Mouse (Mus musculus) monocyte, adult 2 months (primary cell): Measurements from ENCODE around the gene Mapk10.

Source experiments
- DNase-seq, 2 experiments: peaks; one replicate each; pipeline ENCODE4 v3.0.0; 2022; ENCODE audit warnings: low spot score in 2 of 2, low read depth in 1 of 2

Mapk10 gene

GRCm38 (mm10) chr5:103071006-103071612 is 140.0 kb downstream of the Mapk10 start:
- no peak for DNase-seq

GRCm38 (mm10) chr5:103050319-103050916 is 160.7 kb downstream of the Mapk10 start:
- DNase-seq, result no peak

DNA sequence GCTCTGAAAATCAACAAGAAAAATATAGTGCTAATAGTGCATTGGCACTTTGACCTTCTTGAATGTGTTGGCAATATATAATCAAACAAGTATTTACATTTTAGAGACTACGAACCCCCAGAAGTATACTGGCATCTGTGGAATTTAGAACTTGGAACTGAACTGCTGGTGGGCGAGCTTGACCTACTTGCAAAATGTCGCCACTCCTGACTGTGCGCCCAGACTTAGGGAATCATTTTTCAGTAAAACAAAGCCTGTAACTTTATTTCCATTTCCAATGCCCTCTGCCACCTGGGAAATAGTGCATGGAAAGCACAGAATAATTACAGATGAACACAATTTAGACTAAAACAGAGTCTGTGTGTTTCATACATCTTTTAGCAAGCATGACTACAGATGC is 163.1 kb downstream of the Mapk10 start:
- DNase-seq, result no peak

DNA sequence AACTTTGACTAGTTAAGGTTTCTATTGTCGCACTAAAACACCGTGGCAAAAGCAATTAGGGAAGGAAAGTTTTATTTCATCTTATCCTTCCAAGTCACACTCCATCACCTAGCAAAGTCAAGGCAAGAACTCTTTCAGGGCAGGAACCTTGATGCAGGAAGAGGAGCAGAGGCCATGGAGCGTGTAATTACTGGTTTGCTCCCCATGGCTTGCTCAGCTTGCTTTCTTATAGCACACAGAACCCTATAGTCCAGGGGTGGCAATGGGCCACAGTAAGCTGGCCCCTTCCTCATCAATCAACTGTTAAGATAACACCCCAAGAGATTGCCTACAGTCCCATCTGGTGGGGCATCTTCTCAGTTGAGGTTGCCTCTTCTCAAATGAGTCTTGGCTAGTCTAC is 173.4 kb downstream of the Mapk10 start:
- no peak for DNase-seq

GRCm38 (mm10) chr5:103028940-103029621 is 182.1 kb downstream of the Mapk10 start:
- DNase-seq, result no peak

DNA sequence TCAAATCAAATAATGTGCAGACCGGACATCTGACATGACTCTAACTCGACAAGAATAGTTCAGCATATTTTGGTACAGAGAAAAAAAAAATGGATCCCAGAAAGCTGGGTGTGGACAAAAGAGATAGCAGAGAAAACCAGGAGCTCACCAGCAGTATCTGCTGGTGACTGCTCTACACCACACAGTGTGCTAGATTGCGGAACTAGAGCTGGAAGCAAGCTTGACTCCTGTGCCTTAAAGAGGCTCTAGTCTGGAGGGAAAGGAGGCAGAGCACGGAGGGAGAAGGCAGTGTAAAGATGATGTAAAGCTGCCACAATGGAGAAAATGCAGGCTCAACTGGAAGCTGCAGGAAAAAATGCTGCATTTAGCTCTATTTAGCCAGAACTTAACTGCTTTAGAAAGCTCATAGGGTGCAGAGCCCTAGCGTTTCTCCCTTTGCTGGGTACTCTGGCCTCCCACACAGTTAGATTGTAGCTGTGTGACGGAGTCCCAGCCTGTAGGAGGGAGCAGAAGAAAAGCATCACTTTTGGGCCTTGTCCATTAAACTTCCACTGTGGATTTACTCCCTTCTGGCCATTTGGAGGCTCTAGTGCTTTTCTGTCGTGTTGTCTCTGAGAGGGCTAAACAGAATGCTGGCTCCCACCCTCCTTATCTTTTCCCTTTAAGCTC is 188.5 kb downstream of the Mapk10 start:
- DNase-seq, result no peak

GRCm38 (mm10) chr5:103021479-103021878 is 189.7 kb downstream of the Mapk10 start:
- no peak for DNase-seq

- DNase-seq, result no peak
Observed at GRCm38 (mm10) chr5:103020954-103021353, 190.2 kb downstream of the Mapk10 start.

DNA sequence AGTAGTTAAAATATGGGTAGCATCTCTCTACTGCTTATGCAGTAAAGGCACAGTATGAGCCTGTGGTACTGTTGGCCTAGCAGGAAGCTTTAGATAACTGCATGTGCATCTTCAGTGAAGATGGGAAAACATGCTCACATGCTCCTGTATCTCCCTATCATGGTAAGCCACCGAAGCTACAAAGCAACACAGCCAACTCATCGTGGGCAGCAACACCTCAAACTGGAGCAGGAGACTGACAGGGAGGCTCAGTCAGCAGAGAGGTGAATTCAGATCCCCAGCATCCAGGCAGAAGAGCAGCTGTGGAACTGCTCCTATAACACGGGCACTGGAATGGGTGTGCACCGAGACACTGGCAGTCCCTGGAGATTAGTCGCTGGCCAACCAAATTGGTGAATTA is 191.0 kb downstream of the Mapk10 start:
- no peak for DNase-seq

GRCm38 (mm10) chr5:103017637-103018036 is 193.5 kb downstream of the Mapk10 start:
- no peak for DNase-seq

- DNase-seq, result no peak
Observed at GRCm38 (mm10) chr5:103014309-103014708, 196.8 kb downstream of the Mapk10 start.

DNA sequence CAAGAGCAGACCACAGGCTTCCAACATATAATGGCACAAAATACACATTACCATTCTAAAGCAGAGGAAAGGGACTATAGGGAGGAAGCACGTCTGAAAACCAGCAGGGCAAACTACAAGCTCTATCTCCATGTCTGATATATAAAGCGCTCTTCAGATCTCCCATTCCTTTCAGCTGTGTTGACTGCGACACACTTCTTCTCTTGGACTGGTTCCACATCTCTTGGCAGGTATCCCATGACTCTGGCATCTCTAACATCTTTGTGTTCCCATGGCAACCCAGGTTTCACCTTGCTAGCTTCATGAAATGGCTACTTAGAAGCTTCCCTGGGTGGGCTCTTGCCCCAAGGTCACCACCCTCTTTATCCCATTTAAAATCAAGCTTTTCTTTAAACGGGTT is 202.2 kb downstream of the Mapk10 start:
- DNase-seq, result no peak

- no peak for DNase-seq
Observed at GRCm38 (mm10) chr5:103002116-103002515, 209.0 kb downstream of the Mapk10 start.

GRCm38 (mm10) chr5:103000572-103000971 is 210.6 kb downstream of the Mapk10 start:
- no peak for DNase-seq

- DNase-seq, result no peak
Observed at GRCm38 (mm10) chr5:102998524-102998923, 212.6 kb downstream of the Mapk10 start.

GRCm38 (mm10) chr5:102997907-102998306 is 213.2 kb downstream of the Mapk10 start:
- DNase-seq, result no peak

DNA sequence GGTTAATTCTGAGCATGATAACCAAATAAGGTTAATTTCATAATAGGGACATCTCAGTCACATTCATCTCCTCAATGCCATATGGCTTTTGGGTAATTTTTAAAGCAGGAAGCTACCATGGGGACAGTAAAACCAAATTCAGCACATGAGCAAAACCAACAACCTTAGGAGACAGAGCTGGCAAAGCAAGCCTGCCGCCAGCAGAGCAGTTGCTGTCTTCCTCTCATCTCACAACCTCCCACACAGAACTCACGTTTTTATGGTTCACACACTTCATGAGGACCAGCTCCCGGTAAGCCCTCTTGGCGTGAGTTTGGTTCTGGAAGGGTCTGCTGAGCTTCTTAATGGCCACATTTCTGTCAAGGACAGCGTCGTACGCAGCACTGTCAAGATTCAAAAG is 214.8 kb downstream of the Mapk10 start:
- DNase-seq, result no peak

DNA sequence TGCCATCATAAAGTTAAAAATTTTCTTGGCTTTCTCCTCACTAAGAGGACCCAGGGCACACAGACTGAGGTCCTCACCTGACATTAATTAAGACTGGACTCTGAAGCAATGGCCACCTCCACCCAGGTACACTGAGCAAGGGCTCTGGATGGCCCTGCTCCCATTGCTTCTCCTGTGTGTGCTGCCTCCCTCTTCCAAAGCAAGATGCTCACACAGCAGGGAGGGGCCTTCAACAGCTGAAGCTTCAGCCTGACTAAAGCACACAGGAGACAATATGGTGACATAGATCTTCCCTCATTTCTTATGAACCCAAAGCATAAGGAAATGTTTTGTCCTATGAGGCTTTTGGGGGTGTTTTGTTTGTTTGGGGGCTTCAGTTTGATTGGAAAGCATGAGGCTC is 215.2 kb downstream of the Mapk10 start:
- DNase-seq, result no peak

DNA sequence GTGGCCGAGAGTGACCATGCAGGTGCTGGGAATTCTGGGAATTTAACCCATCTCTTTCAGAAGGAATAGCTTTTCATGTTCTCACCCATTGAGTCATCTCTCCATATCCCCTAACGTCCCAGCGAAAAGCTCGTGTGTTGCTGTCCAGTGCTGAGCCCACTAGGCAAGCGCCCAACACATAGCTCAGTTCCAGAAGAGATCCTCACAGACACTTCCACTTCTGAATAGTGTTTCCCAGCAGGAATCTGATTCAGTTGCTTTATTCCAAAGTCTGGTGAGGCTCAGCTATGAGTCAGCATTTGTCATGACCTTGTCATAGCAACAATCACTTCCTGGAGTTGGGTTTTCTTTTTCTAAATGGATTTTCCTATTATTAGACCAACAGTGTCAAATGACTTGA is 217.2 kb downstream of the Mapk10 start:
- DNase-seq, result no peak

GRCm38 (mm10) chr5:102991691-102992090 is 219.4 kb downstream of the Mapk10 start:
- no peak for DNase-seq

GRCm38 (mm10) chr5:102978382-102978781 is 232.8 kb downstream of the Mapk10 start:
- no peak for DNase-seq

DNA sequence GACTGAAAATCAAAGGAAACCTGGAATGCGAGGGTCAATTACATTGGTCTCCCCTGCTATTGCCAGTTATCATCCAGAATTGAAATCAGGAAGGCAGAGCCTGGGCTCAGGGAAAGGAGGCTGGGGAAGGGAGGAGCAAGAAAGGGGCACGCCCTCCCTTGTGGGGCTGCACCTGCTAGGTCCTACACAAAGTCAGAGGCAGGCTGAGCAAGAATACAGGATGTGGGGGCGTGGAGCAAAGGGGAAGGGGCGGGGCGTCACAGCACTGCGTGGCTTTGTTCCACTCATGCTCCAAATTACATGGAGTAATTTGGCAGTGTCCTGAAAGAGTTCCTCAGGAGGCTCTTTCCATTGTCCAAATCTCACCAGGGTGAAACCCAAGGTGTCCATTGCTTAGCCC is 234.0 kb downstream of the Mapk10 start:
- DNase-seq, result no peak
